Mouse (Mus musculus): Measurements from ENCODE around the gene Sipa1. TPM values are rescaled to one million over a fixed set of nuclear protein-coding genes. Genes with fewer than 3 reads are reported as not detected.

Sipa1 gene
- polyA plus RNA-seq, 1 experiment from 2014 or later, result 17.0 TPM

- ATAC-seq (ENCODE audit: insufficient read depth, low FRiP score, low TSS enrichment), result no peak
- H3K4me1 ChIP-seq (ENCODE audit: control insufficient read depth, insufficient read depth, low read length), result no peaks in the 10 kb centered on the region
- H3K4me3 ChIP-seq (ENCODE audit: low read depth, low read length), result no peak overlapping the region
- no peaks in the 10 kb centered on the region for H3K9me3 ChIP-seq (ENCODE audit: control insufficient read depth, low read length)
- H3K4me2 ChIP-seq (ENCODE audit: low read depth), result no peak overlapping the region
- H3K9ac ChIP-seq (ENCODE audit: low read length), result no peak overlapping the region
- no peak for DNase-seq (ENCODE audit: low spot score)
- H3K27me3 ChIP-seq (ENCODE audit: control insufficient read depth, insufficient read depth, low read length), result no peaks in the 10 kb centered on the region
- no peak overlapping the region for H3K27ac ChIP-seq (ENCODE audit: low read depth, low read length)
- H3K36me3 ChIP-seq (ENCODE audit: control insufficient read depth, insufficient read depth, low read length), result no peaks in the 10 kb centered on the region
- WGBS, result 90% methylated on average over 8 of the region's 8 CpGs
Measured at GRCm38 (mm10) chr19:5625311-5625710, 38.2 kb downstream of the Sipa1 start.

GRCm38 (mm10) chr19:5621884-5622283 is 41.6 kb downstream of the Sipa1 start:
- Histone ChIP-seq H3K4me1 (ENCODE audit: control insufficient read depth, insufficient read depth, low read length) (no peaks in the 10 kb centered on the region), H3K27ac (ENCODE audit: low read depth, low read length) (no peak overlapping the region), H3K4me2 (ENCODE audit: low read depth) (no peak overlapping the region), H3K9me3 (ENCODE audit: control insufficient read depth, low read length) (no peaks in the 10 kb centered on the region), H3K4me3 (ENCODE audit: low read depth, low read length) (no peak overlapping the region), H3K27me3 (ENCODE audit: control insufficient read depth, insufficient read depth, low read length) (no peaks in the 10 kb centered on the region), H3K9ac (ENCODE audit: low read length) (no peak overlapping the region), H3K36me3 (ENCODE audit: control insufficient read depth, insufficient read depth, low read length) (no peaks in the 10 kb centered on the region)
- no peak for ATAC-seq (ENCODE audit: insufficient read depth, low FRiP score, low TSS enrichment)
- WGBS, result 85% methylated on average over 5 of the region's 5 CpGs
- DNase-seq (ENCODE audit: low spot score), result no peak

- DNase-seq (ENCODE audit: low spot score) (no peak), ATAC-seq (ENCODE audit: insufficient read depth, low FRiP score, low TSS enrichment) (no peak)
- H3K4me2 ChIP-seq (ENCODE audit: low read depth), result no peak overlapping the region
- H3K27me3 ChIP-seq (ENCODE audit: control insufficient read depth, insufficient read depth, low read length), result no peaks in the 10 kb centered on the region
- no peaks in the 10 kb centered on the region; the same call in 1 of the 2 replicates for H3K9me3 ChIP-seq (ENCODE audit: control insufficient read depth, low read length)
- no peak overlapping the region for H3K9ac ChIP-seq (ENCODE audit: low read length)
- WGBS, result 91% methylated on average over 4 of the region's 4 CpGs
- H3K4me3 ChIP-seq (ENCODE audit: low read depth, low read length), result no peak overlapping the region
- no peaks in the 10 kb centered on the region for H3K4me1 ChIP-seq (ENCODE audit: control insufficient read depth, insufficient read depth, low read length)
- H3K27ac ChIP-seq (ENCODE audit: low read depth, low read length), result no peak overlapping the region
- H3K36me3 ChIP-seq (ENCODE audit: control insufficient read depth, insufficient read depth, low read length), result no peaks in the 10 kb centered on the region
Measured at GRCm38 (mm10) chr19:5620007-5620406, 43.5 kb downstream of the Sipa1 start.

- Histone ChIP-seq H3K9ac (ENCODE audit: low read length) (no peak overlapping the region), H3K4me1 (ENCODE audit: control insufficient read depth, insufficient read depth, low read length) (peaks cover 4% of the 10 kb centered on the region), H3K9me3 (ENCODE audit: control insufficient read depth, low read length) (no peaks in the 10 kb centered on the region; the same call in 1 of the 2 replicates), H3K4me2 (ENCODE audit: low read depth) (no peak overlapping the region), H3K36me3 (ENCODE audit: control insufficient read depth, insufficient read depth, low read length) (no peaks in the 10 kb centered on the region), H3K27me3 (ENCODE audit: control insufficient read depth, insufficient read depth, low read length) (no peaks in the 10 kb centered on the region), H3K27ac (ENCODE audit: low read depth, low read length) (no peak overlapping the region), H3K4me3 (ENCODE audit: low read depth, low read length) (no peak overlapping the region)
- ATAC-seq (ENCODE audit: insufficient read depth, low FRiP score, low TSS enrichment), result no peak
- 74% methylated on average over 2 of the region's 2 CpGs for WGBS
- no peak for DNase-seq (ENCODE audit: low spot score)
Measured at GRCm38 (mm10) chr19:5614953-5615352, 48.6 kb downstream of the Sipa1 start.

- H3K4me2 ChIP-seq (ENCODE audit: low read depth), result no peak overlapping the region
- H3K36me3 ChIP-seq (ENCODE audit: control insufficient read depth, insufficient read depth, low read length), result 0 out of 2 replicates have a peak, but pooled peaks cover 2% of the 10 kb centered on the region
- H3K9me3 ChIP-seq (ENCODE audit: control insufficient read depth, low read length), result no peaks in the 10 kb centered on the region; the same call in 1 of the 2 replicates
- H3K9ac ChIP-seq (ENCODE audit: low read length), result no peak overlapping the region
- H3K27me3 ChIP-seq (ENCODE audit: control insufficient read depth, insufficient read depth, low read length), result no peaks in the 10 kb centered on the region
- no peak for ATAC-seq (ENCODE audit: insufficient read depth, low FRiP score, low TSS enrichment)
- no peak for DNase-seq (ENCODE audit: low spot score)
- no peak overlapping the region for H3K4me3 ChIP-seq (ENCODE audit: low read depth, low read length)
- H3K4me1 ChIP-seq (ENCODE audit: control insufficient read depth, insufficient read depth, low read length), result peaks cover 9% of the 10 kb centered on the region
- WGBS, result 79% methylated on average over 3 of the region's 3 CpGs
- H3K27ac ChIP-seq (ENCODE audit: low read depth, low read length), result no peak overlapping the region
Measured at GRCm38 (mm10) chr19:5612762-5613411, 50.6 kb downstream of the Sipa1 start.

- Histone ChIP-seq H3K4me2 (ENCODE audit: low read depth) (no peak overlapping the region), H3K4me1 (ENCODE audit: control insufficient read depth, insufficient read depth, low read length) (peaks cover 9% of the 10 kb centered on the region), H3K9me3 (ENCODE audit: control insufficient read depth, low read length) (no peaks in the 10 kb centered on the region; the same call in 1 of the 2 replicates), H3K27ac (ENCODE audit: low read depth, low read length) (no peak overlapping the region), H3K36me3 (ENCODE audit: control insufficient read depth, insufficient read depth, low read length) (0 out of 2 replicates have a peak, but pooled peaks cover 6% of the 10 kb centered on the region), H3K27me3 (ENCODE audit: control insufficient read depth, insufficient read depth, low read length) (no peaks in the 10 kb centered on the region), H3K9ac (ENCODE audit: low read length) (no peak overlapping the region), H3K4me3 (ENCODE audit: low read depth, low read length) (no peak overlapping the region)
- ATAC-seq (ENCODE audit: insufficient read depth, low FRiP score, low TSS enrichment), result no peak
- no peak for DNase-seq (ENCODE audit: low spot score)
- 72% methylated on average over 1 of the region's 1 CpGs for WGBS
Measured at GRCm38 (mm10) chr19:5611973-5612372, 51.5 kb downstream of the Sipa1 start.

- peak within 1 kb of the TSS; percentile 97 for H3K27ac ChIP-seq (ENCODE audit: low read depth, low read length)
- peak within 1 kb of the TSS; percentile 80 for H3K9ac ChIP-seq (ENCODE audit: low read length)
- peaks cover 14% of the 10 kb centered on the region; the same call in 1 of the 2 replicates for H3K36me3 ChIP-seq (ENCODE audit: control insufficient read depth, insufficient read depth, low read length)
- DNase-seq (ENCODE audit: low spot score), result peak; percentile 94
- H3K4me1 ChIP-seq (ENCODE audit: control insufficient read depth, insufficient read depth, low read length), result peaks cover 9% of the 10 kb centered on the region
- H3K27me3 ChIP-seq (ENCODE audit: control insufficient read depth, insufficient read depth, low read length), result no peaks in the 10 kb centered on the region
- H3K4me2 ChIP-seq (ENCODE audit: low read depth), result peak within 1 kb of the TSS; percentile 64
- peak within 1 kb of the TSS; percentile 60 for H3K4me3 ChIP-seq (ENCODE audit: low read depth, low read length)
- peak; percentile 94 for ATAC-seq (ENCODE audit: insufficient read depth, low FRiP score, low TSS enrichment)
- under 1% methylated on average over 51 of the region's 55 CpGs for WGBS
- H3K9me3 ChIP-seq (ENCODE audit: control insufficient read depth, low read length), result no peaks in the 10 kb centered on the region
Measured at GRCm38 (mm10) chr19:5609547-5610404, 53.7 kb downstream of the Sipa1 start, which contains the start of gene Kat5. Gene Kat5, minus strand, starts transcription at chr19:5610237.

- no peaks in the 10 kb centered on the region for H3K9me3 ChIP-seq (ENCODE audit: control insufficient read depth, low read length)
- H3K4me2 ChIP-seq (ENCODE audit: low read depth), result peak overlapping the region; percentile 64
- peaks cover 16% of the 10 kb centered on the region for H3K36me3 ChIP-seq (ENCODE audit: control insufficient read depth, insufficient read depth, low read length)
- ATAC-seq (ENCODE audit: insufficient read depth, low FRiP score, low TSS enrichment), result no peak
- 61% methylated on average over 10 of the region's 10 CpGs for whole genome bisulfite sequencing
- H3K27ac ChIP-seq (ENCODE audit: low read depth, low read length), result peak overlapping the region; percentile 97; the same call in 1 of the 2 replicates
- DNase-seq (ENCODE audit: low spot score), result no peak
- peak overlapping the region; percentile 60 for H3K4me3 ChIP-seq (ENCODE audit: low read depth, low read length)
- H3K9ac ChIP-seq (ENCODE audit: low read length), result peak overlapping the region; percentile 80
- H3K27me3 ChIP-seq (ENCODE audit: control insufficient read depth, insufficient read depth, low read length), result no peaks in the 10 kb centered on the region
- peaks cover 9% of the 10 kb centered on the region for H3K4me1 ChIP-seq (ENCODE audit: control insufficient read depth, insufficient read depth, low read length)
Measured at GRCm38 (mm10) chr19:5609171-5609546, 54.3 kb downstream of the Sipa1 start.
